Mouse (Mus musculus): ENCODE results near the gene Bcl2l15. TPM values are rescaled to one million over a fixed set of nuclear protein-coding genes. Genes with fewer than 3 reads are reported as not detected.
"Not testable (repeated sequence)": the region's sequence is repeated elsewhere in the genome, so short reads cannot be mapped to it uniquely, and the experiment has no call there.

Gene Bcl2l15
- polyA plus RNA-seq, 1 experiment, result 3.0 TPM

GRCm38 (mm10) chr3:103829036-103829435 lies 3.4 kb upstream of the Bcl2l15 start:
- Histone ChIP-seq H3K4me3 (ENCODE audit: insufficient read depth, low read length) (no peak overlapping the region), H3K27ac (ENCODE audit: insufficient read depth, low read length) (no peak overlapping the region), H3K4me1 (ENCODE audit: control insufficient read depth, insufficient read depth, low read length) (no peaks in the 10 kb centered on the region)
- no peak for TF ChIP-seq CTCF (IDR thresholded peaks at IDR 0.05; ENCODE audit: extremely low read depth, insufficient read depth, low read length)
- no peak for TF ChIP-seq POLR2A (IDR thresholded peaks at IDR 0.05; ENCODE audit: extremely low read depth, insufficient read depth, low read length)

GRCm38 (mm10) chr3:103830681-103831080 lies 1.7 kb upstream of the Bcl2l15 start:
- H3K27ac ChIP-seq (ENCODE audit: insufficient read depth, low read length); H3K4me1 ChIP-seq (ENCODE audit: control insufficient read depth, insufficient read depth, low read length); H3K4me3 ChIP-seq (ENCODE audit: insufficient read depth, low read length): not testable (repeated sequence)

GRCm38 (mm10) chr3:103831146-103831545 lies 1.3 kb upstream of the Bcl2l15 start:
- H3K27ac ChIP-seq (ENCODE audit: insufficient read depth, low read length), result no peak overlapping the region
- TF ChIP-seq CTCF (IDR thresholded peaks at IDR 0.05; ENCODE audit: extremely low read depth, insufficient read depth, low read length), result no peak
- no peaks in the 10 kb centered on the region for H3K4me1 ChIP-seq (ENCODE audit: control insufficient read depth, insufficient read depth, low read length)
- no peak overlapping the region for H3K4me3 ChIP-seq (ENCODE audit: insufficient read depth, low read length)

- Histone ChIP-seq H3K27ac (ENCODE audit: insufficient read depth, low read length) (no peak overlapping the region), H3K4me1 (ENCODE audit: control insufficient read depth, insufficient read depth, low read length) (no peaks in the 10 kb centered on the region), H3K4me3 (ENCODE audit: insufficient read depth, low read length) (no peak overlapping the region)
- TF ChIP-seq CTCF (IDR thresholded peaks at IDR 0.05; ENCODE audit: extremely low read depth, insufficient read depth, low read length) (no peak), POLR2A (IDR thresholded peaks at IDR 0.05; ENCODE audit: extremely low read depth, insufficient read depth, low read length) (no peak)
Observed at GRCm38 (mm10) chr3:103834001-103834400, 1.6 kb downstream of the Bcl2l15 start.

GRCm38 (mm10) chr3:103835272-103835950 lies 3.0 kb downstream of the Bcl2l15 start:
- Histone ChIP-seq H3K27ac (ENCODE audit: insufficient read depth, low read length) (no peak overlapping the region), H3K4me3 (ENCODE audit: insufficient read depth, low read length) (no peak overlapping the region), H3K4me1 (ENCODE audit: control insufficient read depth, insufficient read depth, low read length) (no peaks in the 10 kb centered on the region)
- TF ChIP-seq CTCF (IDR thresholded peaks at IDR 0.05; ENCODE audit: extremely low read depth, insufficient read depth, low read length) (no peak), POLR2A (IDR thresholded peaks at IDR 0.05; ENCODE audit: extremely low read depth, insufficient read depth, low read length) (no peak)

- Histone ChIP-seq H3K27ac (ENCODE audit: insufficient read depth, low read length) (no peak overlapping the region), H3K4me3 (ENCODE audit: insufficient read depth, low read length) (no peak overlapping the region), H3K4me1 (ENCODE audit: control insufficient read depth, insufficient read depth, low read length) (no peaks in the 10 kb centered on the region)
- no peak for TF ChIP-seq POLR2A (IDR thresholded peaks at IDR 0.05; ENCODE audit: extremely low read depth, insufficient read depth, low read length)
- TF ChIP-seq CTCF (IDR thresholded peaks at IDR 0.05; ENCODE audit: extremely low read depth, insufficient read depth, low read length), result no peak
Observed at GRCm38 (mm10) chr3:103835951-103836310, 3.5 kb downstream of the Bcl2l15 start.

- TF ChIP-seq CTCF (IDR thresholded peaks at IDR 0.05; ENCODE audit: extremely low read depth, insufficient read depth, low read length), result no peak
- no peak for TF ChIP-seq POLR2A (IDR thresholded peaks at IDR 0.05; ENCODE audit: extremely low read depth, insufficient read depth, low read length)
- H3K4me1 ChIP-seq (ENCODE audit: control insufficient read depth, insufficient read depth, low read length), result no peaks in the 10 kb centered on the region
- no peak overlapping the region for H3K27ac ChIP-seq (ENCODE audit: insufficient read depth, low read length)
- H3K4me3 ChIP-seq (ENCODE audit: insufficient read depth, low read length), result no peak overlapping the region
Observed at GRCm38 (mm10) chr3:103836453-103836852, 4.1 kb downstream of the Bcl2l15 start.

- Histone ChIP-seq H3K4me3 (ENCODE audit: insufficient read depth, low read length) (no peak overlapping the region), H3K27ac (ENCODE audit: insufficient read depth, low read length) (no peak overlapping the region), H3K4me1 (ENCODE audit: control insufficient read depth, insufficient read depth, low read length) (no peaks in the 10 kb centered on the region)
- TF ChIP-seq CTCF (IDR thresholded peaks at IDR 0.05; ENCODE audit: extremely low read depth, insufficient read depth, low read length) (no peak), POLR2A (IDR thresholded peaks at IDR 0.05; ENCODE audit: extremely low read depth, insufficient read depth, low read length) (no peak)
Observed at GRCm38 (mm10) chr3:103839711-103840110, 7.3 kb downstream of the Bcl2l15 start.

- not testable (repeated sequence) for H3K27ac ChIP-seq (ENCODE audit: insufficient read depth, low read length); H3K4me1 ChIP-seq (ENCODE audit: control insufficient read depth, insufficient read depth, low read length); H3K4me3 ChIP-seq (ENCODE audit: insufficient read depth, low read length)
Observed at GRCm38 (mm10) chr3:103840195-103840594, 7.8 kb downstream of the Bcl2l15 start.

- not testable (repeated sequence) for H3K4me1 ChIP-seq (ENCODE audit: control insufficient read depth, insufficient read depth, low read length); H3K27ac ChIP-seq (ENCODE audit: insufficient read depth, low read length); H3K4me3 ChIP-seq (ENCODE audit: insufficient read depth, low read length)
Observed at GRCm38 (mm10) chr3:103840946-103841345, 8.5 kb downstream of the Bcl2l15 start.
